Mouse (Mus musculus): ENCODE measurements around the gene Mlh1.

- TF ChIP-seq HCFC1 (IDR thresholded peaks at IDR 0.05; ENCODE audit: borderline replicate concordance, insufficient read depth, low read length) (no peak), CHD2 (IDR thresholded peaks at IDR 0.05; ENCODE audit: low read depth, low read length) (no peak), ZNF384 (IDR thresholded peaks at IDR 0.05; ENCODE audit: low read depth, low read length) (no peak)
Observed at GRCm38 (mm10) chr9:111311031-111311842, 39.6 kb upstream of the Mlh1 start, which contains the start of gene Trank1.
